Mouse (Mus musculus) left cerebral cortex, adult 6 months (tissue): ENCODE results near the gene Gm4353. TPM values are rescaled to one million over a fixed set of nuclear protein-coding genes. Genes with fewer than 3 reads are reported as not detected.

Experiments
- long read RNA-seq, 2 experiments: library from polyadenylated mRNA; unstranded; transcript quantifications; one replicate each; pipeline ENCODE4 v2.0.0; 2019 to 2020
- polyA plus RNA-seq: library from polyadenylated mRNA; unstranded; fragments of <200 nt; fragmentation: Nextera tagmentation; gene quantifications from 2 replicates; pipeline ENCODE4 v1.2.3, GENCODE M21; 2021

Gm4353 gene
- polyA plus RNA-seq, result 0.33 and 0.48 TPM in 2 replicates
- long read RNA-seq, experiment 1, partial matches to known transcripts, result 0 of 1 reads
- long read RNA-seq, experiment 1, other reads (novel, unspliced or antisense), result 0 of 1 reads
- long read RNA-seq, experiment 2, result 0 reads

GRCm38 (mm10) chr7:116084366-116084765 lies at the start of gene Gm4353:
Gene Gm4353 (minus strand): TSS chr7:116084635.

DNA sequence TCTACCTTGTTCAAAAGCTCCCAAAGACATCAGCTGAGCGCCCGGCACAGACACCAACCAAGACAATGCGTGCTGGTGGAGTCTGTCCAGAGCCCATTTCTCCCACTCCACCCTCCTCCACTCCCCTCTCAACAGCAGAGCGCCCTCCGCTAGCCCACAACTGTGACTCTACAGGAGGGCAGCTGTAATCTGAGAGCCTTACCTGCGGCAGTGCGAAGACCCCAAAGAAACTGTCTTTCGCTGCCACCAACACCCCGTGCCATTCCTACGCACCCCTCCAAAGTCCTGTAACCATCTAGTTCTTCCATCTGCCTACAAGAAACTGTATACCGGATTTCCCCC lies 45.3 kb downstream of the Gm4353 start, which contains the start of gene 1110004F10Rik:
Gene 1110004F10Rik (plus strand): TSS at position 202 of the 342 bp plus-strand sequence.

GRCm38 (mm10) chr7:116038511-116038910 lies 45.9 kb downstream of the Gm4353 start, which contains the start of gene Sox6:
Gene Sox6 (minus strand): TSS chr7:116038796.

Other genes starting within 250 kb of the Gm4353 start
- 7.4 and 11.6 TPM in 2 replicates for gene Sox6, start 45.8 kb downstream of the Gm4353 start, polyA plus RNA-seq
- gene 1110004F10Rik, start 45.2 kb downstream of the Gm4353 start, polyA plus RNA-seq, result 239 and 284 TPM in 2 replicates
- 2.9 and 3.7 TPM in 2 replicates for gene Plekha7, start 223.7 kb upstream of the Gm4353 start, polyA plus RNA-seq
- gene Rps13, start 249.6 kb upstream of the Gm4353 start, polyA plus RNA-seq, result 1,703 and 1,815 TPM in 2 replicates